In genomic region chr3:86547251-86547791, GRCm38 (mm10) we compare ENCODE assay signal across 9 mouse cellular contexts. TPM values are rescaled to one million over a fixed set of nuclear protein-coding genes. Genes with fewer than 3 reads are reported as not detected.
DNase-seq lines count a peak whose midpoint lies in the region; ATAC-seq and TF ChIP-seq lines count a peak whose summit lies in the region.
"Had no signal": no experiment of that assay in that cellular context is flagged by ENCODE, and none has a peak within 500 bp of the region (broad histone marks: within the 10 kb centered on the region; RNA-seq: fewer than 3 reads in every experiment).

No protein-coding gene starts in this region.

- H3K4me3 ChIP-seq in gastrocnemius, adult 2 months, result peak overlapping the region; percentile 67
- H3K4me3 ChIP-seq in hindbrain, embryonic 11.5 days (ENCODE audit: low read depth, low read length), result peak overlapping the region; percentile 58
- H3K4me3 ChIP-seq in megakaryocyte, embryonic 14.5 days (replicated peaks), result peak overlapping the region; percentile 92

- peak overlapping the region; percentile 76 for H3K4me2 ChIP-seq in hindbrain, embryonic 11.5 days (replicated peaks; ENCODE audit: low read depth, low read length)

- no peaks in the 10 kb centered on the region for H3K36me3 ChIP-seq in hindbrain, embryonic 11.5 days (ENCODE audit: control insufficient read depth, insufficient read depth, low read length)
- no peaks in the 10 kb centered on the region for H3K36me3 ChIP-seq in megakaryocyte, embryonic 14.5 days (replicated peaks; ENCODE audit: low read length)

- DNase-seq in gastrocnemius, adult 2 months, result peak; percentile 20
- no peak for DNase-seq in gastrocnemius, postnatal 10 days
- DNase-seq in CD4-positive, CD25-positive, alpha-beta regulatory T cell, adult 2 months (ENCODE audit: low read depth, low spot score), result peak; percentile 45
- DNase-seq in cerebellum, postnatal 36 days, result peak; percentile 20 to 56
- no peak for DNase-seq in hindbrain, embryonic 11.5 days (ENCODE audit: low spot score)
- peak; percentile 31 for DNase-seq in thymus, postnatal 25 days
- DNase-seq in left cerebral cortex, adult 8-10 months (ENCODE audit: low spot score in 2 of 2), result no peak

- H3K9ac ChIP-seq in hindbrain, embryonic 11.5 days (ENCODE audit: low read depth, low read length), result peak overlapping the region; percentile 83

- 0 out of 2 replicates have a peak, but pooled peaks cover 2% of the 10 kb centered on the region for H3K4me1 ChIP-seq in hindbrain, embryonic 11.5 days (replicated peaks; ENCODE audit: control insufficient read depth, insufficient read depth, low read length)
- peaks cover 30% of the 10 kb centered on the region for H3K4me1 ChIP-seq in megakaryocyte, embryonic 14.5 days

- ATAC-seq in hindbrain, embryonic 11.5 days (ENCODE audit: low FRiP score), result peak; percentile 3; the same call in 1 of the 2 replicates

- no peak for TF ChIP-seq CTCF in gastrocnemius, adult 2 months (IDR thresholded peaks at IDR 0.05)

- intact Hi-C loops in gastrocnemius, adult 2 months (cut with DNase I), result no loop called here

- H3K27me3 ChIP-seq in hindbrain, embryonic 11.5 days (ENCODE audit: control insufficient read depth, insufficient read depth, low read length), result peaks cover 18% of the 10 kb centered on the region
- peaks cover 41% of the 10 kb centered on the region for H3K27me3 ChIP-seq in megakaryocyte, embryonic 14.5 days (replicated peaks)

- H3K27ac ChIP-seq in gastrocnemius, adult 2 months, result 0 out of 2 replicates have a peak overlapping the region, but pooled peaks have one; percentile 21
- H3K27ac ChIP-seq in hindbrain, embryonic 11.5 days (ENCODE audit: low read depth, low read length), result peak overlapping the region; percentile 95
- H3K27ac ChIP-seq: macrophage had no signal

- under 1% methylated on average over 42 of the region's 42 CpGs for WGBS in hindbrain, embryonic 11.5 days

- no peaks in the 10 kb centered on the region for H3K9me3 ChIP-seq in hindbrain, embryonic 11.5 days (ENCODE audit: control insufficient read depth, low read length)
- H3K9me3 ChIP-seq in megakaryocyte, embryonic 14.5 days, result no peaks in the 10 kb centered on the region

RNA-seq across cellular contexts. Expression of gene Mab21l2, which starts 1.1 kb away (rescaled TPM):
- under 1 TPM in 1 of 2 experiments, not detected in 1; 0.17 TPM for total RNA-seq in gastrocnemius, adult 2 months (2021)
- total RNA-seq in gastrocnemius, postnatal 10 days (2021), result under 1 TPM; 0.47 to 0.84 TPM
- polyA plus RNA-seq in hindbrain, embryonic 11.5 days (2014; fragmentation: Nextera tagmentation; extraction: Ambion mirVana), result 151 and 155 TPM in 2 replicates
- not detected in 2 replicates for polyA plus RNA-seq in megakaryocyte, embryonic 14.5 days (2012; ENCODE audit: insufficient read depth, low replicate concordance)
- under 1 TPM; 0.41 to 0.80 (median 0.54) TPM for total RNA-seq in left cerebral cortex, adult 8-10 months (2022)
- polyA plus RNA-seq: macrophage had no signal

Comparison
In these comparisons a context has a peak if more than half of its experiments do, and no peak if none do; other contexts are left out.
1. DNase-seq: peak in gastrocnemius, adult 2 months (single experiment), CD4-positive, CD25-positive, alpha-beta regulatory T cell, adult 2 months (single experiment), cerebellum, postnatal 36 days (2 of 2) and thymus, postnatal 25 days (single experiment); none in gastrocnemius, postnatal 10 days (single experiment), hindbrain, embryonic 11.5 days (single experiment) and left cerebral cortex, adult 8-10 months (0 of 2).
2. Peak in every context shown above with its lines, with median percentiles within 50 percentile points of each other: H3K4me3 ChIP-seq.